Mouse (Mus musculus): Measurements from ENCODE around the gene Zfp598. TPM values are rescaled to one million over a fixed set of nuclear protein-coding genes. Genes with fewer than 3 reads are reported as not detected.

The Zfp598 gene
- total and polyA plus RNA-seq, 3 experiments: 22.1 to 54.0 (median 31.8) TPM

- TF ChIP-seq IRF4 (IDR thresholded peaks at IDR 0.05; ENCODE audit: low read depth, low read length) (no peak), MYC (IDR thresholded peaks at IDR 0.05; ENCODE audit: low read depth, low read length) (0 out of 2 replicates have a peak, but pooled peaks have one; percentile 34), HCFC1 (IDR thresholded peaks at IDR 0.05; ENCODE audit: low read depth, low read length) (no peak), MXI1 (IDR thresholded peaks at IDR 0.05; ENCODE audit: low read depth, low read length) (peak; percentile 85), USF2 (conservative IDR thresholded peaks at IDR 0.05; ENCODE audit: low read depth, low read length) (no peak), CHD2 (IDR thresholded peaks at IDR 0.05; ENCODE audit: low read length) (0 out of 2 replicates have a peak, but pooled peaks have one; percentile 34), SIN3A (IDR thresholded peaks at IDR 0.05; ENCODE audit: low read length) (no peak)
- peaks cover 7 to 19% of the 10 kb centered on the region in 2 experiments; a peak in 3 of 4 replicates for H3K4me1 ChIP-seq (ENCODE audit: control insufficient read depth in 1 of 2, insufficient read depth in 2 of 2)
- peak overlapping the region; percentile 83 to 96 (median 94) for H3K4me3 ChIP-seq (replicated peaks in 1 of 3; ENCODE audit: low read depth in 2 of 3, low read length in 2 of 3, poor library complexity in 1 of 3)
- dilution Hi-C loops (cut with MboI; ENCODE audit: extremely low pct_ligation_motif_present, extremely low pct_unique_long_range_greater_than_20kb, low sequenced_read_pairs): no loop called here
- no peak for DNase-seq (ENCODE audit: extremely low read depth)
- in situ Hi-C loops (cut with MboI; ENCODE audit: low pct_ligation_motif_present, low pct_unique_long_range_greater_than_20kb, low sequenced_read_pairs): no loop called here
- H3K9ac ChIP-seq (ENCODE audit: insufficient read depth, low read depth): peak overlapping the region; percentile 86
- peak overlapping the region; percentile 68 for H3K4me2 ChIP-seq (ENCODE audit: insufficient read depth, low read depth, poor library complexity, severe bottlenecking)
- peaks cover 21 to 27% of the 10 kb centered on the region in 2 experiments for H3K36me3 ChIP-seq (replicated peaks in 1 of 2; ENCODE audit: control insufficient read depth in 1 of 2, insufficient read depth in 1 of 2, low read length in 1 of 2)
- H3K27me3 ChIP-seq (replicated peaks): no peaks in the 10 kb centered on the region
- H3K9me3 ChIP-seq (replicated peaks; ENCODE audit: low read length): no peaks in the 10 kb centered on the region
- H3K79me2 ChIP-seq (replicated peaks; ENCODE audit: control insufficient read depth, extremely low read depth, insufficient read depth, poor library complexity, severe bottlenecking): peaks cover 14% of the 10 kb centered on the region
- peak overlapping the region; percentile 52 for H3K27ac ChIP-seq (ENCODE audit: insufficient read depth, low read depth)
Observed at GRCm38 (mm10) chr17:24707801-24708425, 38.4 kb downstream of the Zfp598 start.

DNA sequence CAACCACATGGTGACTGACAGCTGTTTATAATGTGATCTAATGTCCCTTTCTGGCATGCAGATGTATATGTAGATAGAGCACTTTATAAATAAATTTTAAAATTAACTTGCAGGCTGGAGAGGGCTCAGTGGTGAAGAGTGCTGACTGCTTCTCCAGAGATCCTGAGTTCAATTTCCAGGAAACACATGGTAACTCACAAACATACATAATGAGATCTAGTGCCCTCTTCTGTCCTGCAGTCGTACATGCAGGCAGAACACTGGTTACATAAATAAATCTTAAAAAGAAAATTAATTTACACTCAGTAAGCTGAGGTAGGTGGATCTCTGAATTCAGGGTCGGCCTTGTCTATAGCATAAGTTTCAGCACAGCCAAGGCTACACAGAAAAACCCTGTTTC lies 39.2 kb downstream of the Zfp598 start:
- peak overlapping the region; percentile 68 for H3K4me2 ChIP-seq (ENCODE audit: insufficient read depth, low read depth, poor library complexity, severe bottlenecking)
- H3K9ac ChIP-seq (ENCODE audit: insufficient read depth, low read depth): 0 out of 2 replicates have a peak overlapping the region, but pooled peaks have one; percentile 86
- dilution Hi-C loops (cut with MboI; ENCODE audit: extremely low pct_ligation_motif_present, extremely low pct_unique_long_range_greater_than_20kb, low sequenced_read_pairs) (no loop called here), in situ Hi-C loops (cut with MboI; ENCODE audit: low pct_ligation_motif_present, low pct_unique_long_range_greater_than_20kb, low sequenced_read_pairs) (no loop called here)
- H3K4me1 ChIP-seq (ENCODE audit: control insufficient read depth in 1 of 2, insufficient read depth in 2 of 2): peaks cover 7 to 16% of the 10 kb centered on the region in 2 experiments; a peak in 3 of 4 replicates
- peaks cover 19 to 24% of the 10 kb centered on the region in 2 experiments for H3K36me3 ChIP-seq (replicated peaks in 1 of 2; ENCODE audit: control insufficient read depth in 1 of 2, insufficient read depth in 1 of 2, low read length in 1 of 2)
- no peak overlapping the region for H3K4me3 ChIP-seq (replicated peaks in 1 of 3; ENCODE audit: low read depth in 2 of 3, low read length in 2 of 3, poor library complexity in 1 of 3)
- H3K27ac ChIP-seq (ENCODE audit: insufficient read depth, low read depth): no peak overlapping the region
- peak; percentile 62; the same call in 1 of the 2 replicates for TF ChIP-seq MAX (IDR thresholded peaks at IDR 0.05; ENCODE audit: low read length)
- TF ChIP-seq TCF12 (IDR thresholded peaks at IDR 0.05; ENCODE audit: low read depth, low read length): peak; percentile 26; the same call in 1 of the 2 replicates
- peak; percentile 97 for TF ChIP-seq MYC (IDR thresholded peaks at IDR 0.05; ENCODE audit: low read depth, low read length)
- TF ChIP-seq CTCF (conservative IDR thresholded peaks at IDR 0.05 in 1 of 2, IDR thresholded peaks at IDR 0.05 in 1 of 2; ENCODE audit: low read depth in 2 of 2, low read length in 2 of 2): peak; percentile 49 to 72; a peak in 3 of 4 replicates
- peak; percentile 38; the same call in 1 of the 2 replicates for TF ChIP-seq ELF1 (IDR thresholded peaks at IDR 0.05; ENCODE audit: low read depth, low read length)
- no peak for TF ChIP-seq MEF2A (IDR thresholded peaks at IDR 0.05; ENCODE audit: borderline replicate concordance, low read depth, low read length)
- peak; percentile 54; the same call in 1 of the 2 replicates for TF ChIP-seq SIN3A (IDR thresholded peaks at IDR 0.05; ENCODE audit: low read length)
- TF ChIP-seq SMC3 (IDR thresholded peaks at IDR 0.05; ENCODE audit: low read depth, low read length): peak; percentile 37
- peak; percentile 50 for TF ChIP-seq RAD21 (IDR thresholded peaks at IDR 0.05; ENCODE audit: low read depth, low read length)
- no peak for TF ChIP-seq KAT2A (IDR thresholded peaks at IDR 0.05; ENCODE audit: insufficient replicate concordance, low read length)
- TF ChIP-seq MXI1 (IDR thresholded peaks at IDR 0.05; ENCODE audit: low read depth, low read length): peak; percentile 79
- no peak for TF ChIP-seq USF2 (conservative IDR thresholded peaks at IDR 0.05; ENCODE audit: low read depth, low read length)
- 0 out of 2 replicates have a peak, but pooled peaks have one; percentile 16 for TF ChIP-seq TBP (conservative IDR thresholded peaks at IDR 0.05; ENCODE audit: low read depth, low read length)
- peak; percentile 66 for DNase-seq (ENCODE audit: extremely low read depth)
- H3K27me3 ChIP-seq (replicated peaks): no peaks in the 10 kb centered on the region
- peaks cover 14% of the 10 kb centered on the region for H3K79me2 ChIP-seq (replicated peaks; ENCODE audit: control insufficient read depth, extremely low read depth, insufficient read depth, poor library complexity, severe bottlenecking)
- no peaks in the 10 kb centered on the region for H3K9me3 ChIP-seq (replicated peaks; ENCODE audit: low read length)

All from CH12.LX (cell line).